In the genomic region with DNA sequence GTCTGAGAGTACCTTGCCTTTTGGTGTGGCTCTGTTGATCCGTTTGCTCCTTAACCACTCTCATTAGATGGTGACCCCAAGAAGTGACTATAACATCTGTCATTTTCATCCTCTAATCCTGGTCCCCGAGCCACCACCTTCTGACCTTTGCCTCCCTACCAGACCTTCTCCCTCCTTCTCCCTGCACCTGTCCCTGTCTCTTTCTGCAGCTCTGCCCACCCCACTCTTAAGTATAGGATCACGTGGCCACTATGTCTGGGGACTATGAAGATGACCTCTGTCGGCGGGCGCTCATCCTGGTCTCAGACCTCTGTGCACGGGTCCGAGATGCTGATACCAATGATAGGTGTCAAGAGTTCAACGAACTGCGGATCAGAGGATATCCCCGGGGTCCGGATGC, we compare ENCODE assay signal across 8 mouse cellular contexts. TPM values are rescaled to one million over a fixed set of nuclear protein-coding genes. Genes with fewer than 3 reads are reported as not detected.
DNase-seq lines count a peak whose midpoint lies in the region; ATAC-seq and TF ChIP-seq lines count a peak whose summit lies in the region.

A gene (minus strand): TSS at position 101 of the 400 bp plus-strand sequence.

- H3K9ac ChIP-seq in heart, embryonic 16.5 days (ENCODE audit: low read length): peak within 1 kb of the TSS; percentile 64
- H3K9ac ChIP-seq in hindbrain, embryonic 11.5 days (ENCODE audit: low read depth, low read length): peak within 1 kb of the TSS; percentile 29; the same call in 1 of the 2 replicates
- peak within 1 kb of the TSS; percentile 56 for H3K9ac ChIP-seq in midbrain, embryonic 11.5 days (ENCODE audit: low read length)

- peaks cover 2% of the 10 kb centered on the region; the same call in 1 of the 2 replicates for H3K4me1 ChIP-seq in heart, embryonic 16.5 days (ENCODE audit: control insufficient read depth, insufficient read depth, low read length)
- H3K4me1 ChIP-seq in bone marrow macrophage, adult 2 months (ENCODE audit: control insufficient read depth, insufficient read depth, low read length): no peaks in the 10 kb centered on the region
- H3K4me1 ChIP-seq in hindbrain, embryonic 11.5 days (replicated peaks; ENCODE audit: control insufficient read depth, insufficient read depth, low read length): no peaks in the 10 kb centered on the region; the same call in 1 of the 2 replicates
- peaks cover 5% of the 10 kb centered on the region; the same call in 1 of the 2 replicates for H3K4me1 ChIP-seq in midbrain, embryonic 11.5 days (ENCODE audit: control insufficient read depth, insufficient read depth, low read length)

- TF ChIP-seq CTCF in bone marrow macrophage, adult 2 months (IDR thresholded peaks at IDR 0.05; ENCODE audit: low read depth, low read length): no peak

- 76% methylated on average over 12 of the region's 12 CpGs for WGBS in heart, embryonic 16.5 days
- 82% methylated on average over 12 of the region's 12 CpGs for WGBS in hindbrain, embryonic 11.5 days
- 79% methylated on average over 12 of the region's 12 CpGs for WGBS in midbrain, embryonic 11.5 days

- peaks cover 19% of the 10 kb centered on the region for H3K27me3 ChIP-seq in heart, embryonic 16.5 days (ENCODE audit: control insufficient read depth, insufficient read depth, low read length)
- peaks cover 4% of the 10 kb centered on the region; the same call in 1 of the 2 replicates for H3K27me3 ChIP-seq in hindbrain, embryonic 11.5 days (ENCODE audit: control insufficient read depth, insufficient read depth, low read length)
- H3K27me3 ChIP-seq in midbrain, embryonic 11.5 days (ENCODE audit: control insufficient read depth, insufficient read depth, low read length): peaks cover 3% of the 10 kb centered on the region

- TF ChIP-seq POLR2A in bone marrow macrophage, adult 2 months (IDR thresholded peaks at IDR 0.05; ENCODE audit: borderline replicate concordance, low read depth, low read length): no peak

- intact Hi-C loops in heart, postnatal 25 days (cut with DNase I): no loop called here

- no peak for DNase-seq in heart, postnatal 25 days (ENCODE audit: low spot score)
- no peak for DNase-seq in hindbrain, embryonic 11.5 days (ENCODE audit: low spot score)
- no peak for DNase-seq in midbrain, embryonic 11.5 days (ENCODE audit: low spot score, missing footprints)
- no peak for DNase-seq in embryo, embryonic 10 days (ENCODE audit: low spot score)

- 0 out of 2 replicates have a peak, but pooled peaks cover 1% of the 10 kb centered on the region for H3K9me3 ChIP-seq in heart, embryonic 16.5 days (replicated peaks; ENCODE audit: control insufficient read depth, low read length)
- no peaks in the 10 kb centered on the region for H3K9me3 ChIP-seq in hindbrain, embryonic 11.5 days (ENCODE audit: control insufficient read depth, low read length)
- no peaks in the 10 kb centered on the region for H3K9me3 ChIP-seq in midbrain, embryonic 11.5 days (ENCODE audit: control insufficient read depth, low read length)

- peak within 1 kb of the TSS; percentile 59 for H3K4me3 ChIP-seq in heart, embryonic 16.5 days (ENCODE audit: low read length)
- H3K4me3 ChIP-seq in bone marrow macrophage, adult 2 months (ENCODE audit: insufficient read depth, low read length): peak within 1 kb of the TSS; percentile 49
- H3K4me3 ChIP-seq in hindbrain, embryonic 11.5 days (ENCODE audit: low read depth, low read length): peak within 1 kb of the TSS; percentile 45
- peak within 1 kb of the TSS; percentile 45 for H3K4me3 ChIP-seq in midbrain, embryonic 11.5 days (ENCODE audit: low read depth, low read length)

- no peaks in the 10 kb centered on the region for H3K36me3 ChIP-seq in heart, embryonic 16.5 days (ENCODE audit: control insufficient read depth, insufficient read depth)
- H3K36me3 ChIP-seq in hindbrain, embryonic 11.5 days (ENCODE audit: control insufficient read depth, insufficient read depth, low read length): no peaks in the 10 kb centered on the region
- no peaks in the 10 kb centered on the region for H3K36me3 ChIP-seq in midbrain, embryonic 11.5 days (ENCODE audit: control insufficient read depth, insufficient read depth, low read length)

- ATAC-seq in heart, embryonic 16.5 days (replicated peaks; ENCODE audit: extremely low read depth, insufficient read depth, low FRiP score): no peak
- ATAC-seq in hindbrain, embryonic 11.5 days (ENCODE audit: low FRiP score): no peak
- no peak for ATAC-seq in midbrain, embryonic 11.5 days (ENCODE audit: low FRiP score)
- no peak for ATAC-seq in activated CD4-positive, CD25-positive, alpha-beta regulatory T cell, adult 4 months
- no peak for ATAC-seq in cerebellum, adult (ENCODE audit: insufficient number of reproducible peaks, low FRiP score, low TSS enrichment)

- peak within 1 kb of the TSS; percentile 94 for H3K4me2 ChIP-seq in heart, embryonic 16.5 days (ENCODE audit: low read depth, low read length)
- H3K4me2 ChIP-seq in hindbrain, embryonic 11.5 days (replicated peaks; ENCODE audit: low read depth, low read length): peak within 1 kb of the TSS; percentile 90
- peak within 1 kb of the TSS; percentile 78 for H3K4me2 ChIP-seq in midbrain, embryonic 11.5 days

- H3K27ac ChIP-seq in heart, embryonic 16.5 days (ENCODE audit: low read length): no peak within 1 kb of the TSS
- H3K27ac ChIP-seq in bone marrow macrophage, adult 2 months (ENCODE audit: insufficient read depth, low read depth, low read length): no peak within 1 kb of the TSS
- no peak within 1 kb of the TSS for H3K27ac ChIP-seq in hindbrain, embryonic 11.5 days (ENCODE audit: low read depth, low read length)
- no peak within 1 kb of the TSS for H3K27ac ChIP-seq in midbrain, embryonic 11.5 days (ENCODE audit: low read depth, low read length)

RNA-seq across cellular contexts. Expression of the gene that starts here (rescaled TPM):
- 0.32 and 0.41 TPM in 2 replicates for polyA plus RNA-seq in heart, embryonic 16.5 days (2015; fragmentation: Nextera tagmentation; extraction: Ambion mirVana)
- under 1 TPM; 0.28 to 0.62 TPM for total RNA-seq in heart, postnatal 25 days (2021)
- polyA plus RNA-seq in bone marrow macrophage, adult 2 months (2012; ENCODE audit: insufficient read depth, insufficient read length, missing spikeins): 1.2 TPM in 1 of 2 replicates, not detected in the other
- 1.3 and 1.4 TPM in 2 replicates for polyA plus RNA-seq in hindbrain, embryonic 11.5 days (2014; fragmentation: Nextera tagmentation; extraction: Ambion mirVana)
- 0.31 and 1.1 TPM in 2 replicates for polyA plus RNA-seq in midbrain, embryonic 11.5 days (2014; fragmentation: Nextera tagmentation; extraction: Ambion mirVana)
- polyA plus RNA-seq in activated CD4-positive, CD25-positive, alpha-beta regulatory T cell, adult 4 months (2017; shearing (Covaris generic)): under 1 TPM; 0.59 to 0.66 TPM
